Mouse (Mus musculus) layer of hippocampus, adult 8-10 months (tissue): ENCODE measurements at regions not wholly inside any gene's neighbourhood (a gene's known extent, or its start where the extent isn't known, plus 50 kb on each side); places are given as distances from the start of the nearest gene placed in this dataset.

Source experiments
- DNase-seq, 2 experiments: peaks; one replicate each; pipeline ENCODE4 v3.0.0; 2022; ENCODE audit warnings: low spot score in 2 of 2

DNA sequence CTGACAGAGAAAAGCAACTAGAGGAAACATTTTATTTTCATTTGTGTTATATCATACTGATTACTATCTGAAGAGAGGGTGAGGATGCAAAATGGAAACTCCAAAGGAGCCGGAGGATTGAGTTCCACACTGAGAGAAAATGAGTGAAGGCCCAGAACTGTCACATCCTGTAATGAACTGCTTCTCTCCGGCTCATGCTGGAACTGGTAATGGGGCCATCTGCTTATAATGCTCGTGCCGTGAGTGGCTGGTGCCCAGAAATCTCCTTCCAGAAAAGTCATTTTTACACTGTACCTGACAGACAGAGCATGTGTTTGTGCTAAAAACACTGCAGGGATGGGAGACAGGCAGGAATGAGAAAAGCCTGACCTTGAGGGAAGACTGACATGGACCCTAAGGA lies 483.5 kb upstream of the Pkdcc start:
- peak; percentile 7 to 13 for DNase-seq

DNA sequence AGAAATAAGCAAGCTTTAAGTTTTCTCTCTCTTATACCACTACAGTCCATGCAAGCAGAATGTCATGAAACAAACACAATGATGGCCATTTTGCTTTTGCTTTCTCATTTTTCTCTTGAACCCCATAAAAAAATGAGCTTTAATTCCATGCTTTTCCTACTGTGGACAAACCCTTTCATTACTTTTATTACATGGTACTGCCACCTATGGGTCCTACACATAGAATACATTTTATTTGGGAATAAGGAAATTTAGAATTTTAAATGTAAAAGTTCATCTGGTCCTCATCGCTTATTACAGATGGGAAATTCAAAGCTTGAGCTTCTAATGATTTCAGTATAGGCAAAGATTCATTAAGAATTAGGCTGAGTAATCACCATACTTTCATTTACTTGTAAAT lies 472.6 kb upstream of the Pkdcc start:
- DNase-seq: no peak

DNA sequence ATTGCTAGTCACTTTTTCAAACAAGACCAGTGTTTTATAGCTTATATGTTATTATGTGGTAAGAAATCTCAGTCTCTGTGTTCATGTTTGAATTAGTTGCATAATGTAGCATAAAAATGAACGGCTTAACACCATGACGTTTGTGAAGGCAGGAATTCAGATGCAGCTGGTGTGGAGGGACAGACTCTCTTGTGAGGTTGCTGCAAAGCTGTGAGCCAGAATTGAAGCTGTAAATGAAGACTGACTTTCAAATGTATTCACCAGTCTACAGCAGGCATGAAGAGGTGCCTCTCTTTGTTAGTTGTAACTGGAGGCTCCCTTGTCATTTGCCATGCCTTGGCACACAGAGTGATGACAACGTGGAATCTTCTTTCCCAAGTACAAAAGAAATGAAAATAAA lies 457.7 kb upstream of the Pkdcc start:
- peak in 1 of 2 experiments; percentile 5 for DNase-seq

DNA sequence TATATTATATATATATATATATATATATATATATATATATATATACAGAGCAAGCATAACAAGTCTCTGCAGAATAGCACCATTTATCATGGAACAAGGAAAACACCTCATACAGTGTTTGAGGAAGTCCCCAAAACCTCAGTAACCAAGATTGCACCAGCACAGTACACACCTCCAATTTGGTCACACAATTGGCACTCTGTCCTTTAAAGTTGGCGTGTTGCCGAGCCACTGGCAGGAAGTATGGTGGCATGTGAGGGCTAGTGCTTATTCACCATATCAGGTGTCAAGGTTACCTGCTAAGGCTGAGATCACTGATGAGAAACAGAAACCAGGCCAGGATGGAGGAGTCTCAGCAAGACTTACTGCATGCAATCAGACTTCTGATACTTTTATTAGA lies 436.0 kb upstream of the Pkdcc start:
- no peak for DNase-seq

DNA sequence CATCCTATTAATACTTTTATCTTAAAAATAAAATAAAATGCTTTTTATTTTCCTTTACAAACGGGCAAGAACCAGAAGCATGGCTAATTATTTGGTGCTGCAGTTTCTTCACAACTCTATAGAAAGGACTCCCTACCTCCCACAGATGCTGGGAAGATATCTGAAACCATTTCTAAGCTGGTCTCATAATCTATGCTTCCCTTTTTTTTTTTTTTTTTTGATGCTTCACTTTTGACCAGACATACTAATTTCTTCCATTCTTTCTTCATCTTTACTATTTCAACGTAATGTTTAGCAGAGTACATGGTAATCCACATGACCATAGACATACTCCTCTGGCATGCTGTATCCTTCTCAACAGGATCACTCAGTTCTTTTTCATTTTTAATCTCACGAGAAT lies 393.0 kb upstream of the Pkdcc start:
- no peak for DNase-seq

DNA sequence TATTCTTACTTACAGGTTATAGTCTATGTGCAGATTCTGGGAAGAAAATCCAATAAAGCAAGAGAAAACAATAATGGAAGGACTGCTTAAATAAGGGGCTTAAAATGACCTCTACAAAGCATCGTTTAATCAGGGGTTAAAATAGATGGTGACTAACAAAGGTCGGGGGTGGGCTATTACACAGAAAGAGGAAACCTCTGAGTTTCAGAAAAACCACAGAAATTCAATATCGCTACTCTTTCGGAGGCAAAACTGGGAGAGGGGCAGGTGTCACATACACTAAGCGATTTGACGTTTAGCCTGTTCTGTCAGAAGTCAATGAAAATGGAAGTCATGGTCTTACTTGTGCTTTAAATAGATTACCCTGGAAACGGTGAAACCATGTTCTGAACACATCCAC lies 391.0 kb upstream of the Pkdcc start:
- no peak for DNase-seq

DNA sequence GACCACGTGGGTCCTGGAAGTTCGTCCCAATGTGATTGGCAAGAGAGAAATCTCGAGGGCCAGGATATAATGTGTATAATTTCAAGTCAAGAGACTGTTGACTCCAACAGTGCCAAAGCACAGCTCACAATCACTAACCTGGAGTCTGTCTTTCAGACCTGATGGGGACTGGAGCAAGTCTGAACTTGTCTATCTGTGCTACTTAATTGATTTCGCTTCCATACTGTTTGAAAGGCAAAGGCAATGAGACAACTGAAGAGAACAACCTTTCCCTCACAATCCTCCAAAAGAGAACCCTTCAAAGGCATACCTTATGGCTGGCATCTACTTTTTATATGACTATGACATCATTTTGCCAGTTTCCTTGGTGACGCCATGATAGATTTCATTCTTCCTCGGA lies 390.5 kb upstream of the Pkdcc start:
- DNase-seq: no peak

DNA sequence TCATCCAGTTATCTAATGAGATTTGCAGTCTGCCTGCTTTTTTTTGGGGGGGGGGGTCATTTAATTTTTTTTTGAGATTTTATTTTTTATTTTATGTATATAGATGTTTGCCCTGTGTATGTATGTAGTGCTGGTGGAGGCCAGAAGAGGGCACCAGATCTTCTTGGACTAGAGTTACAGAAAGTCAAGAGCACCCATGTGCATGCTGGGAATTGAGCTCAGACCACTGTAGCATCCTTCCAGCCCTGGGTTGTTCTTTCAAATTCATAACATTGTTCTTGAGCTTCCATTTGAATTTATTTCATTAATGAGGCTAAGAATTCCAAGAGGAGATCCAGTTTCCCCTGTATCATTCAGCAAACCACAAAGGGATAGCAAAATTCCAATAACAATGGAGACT lies 387.9 kb upstream of the Pkdcc start:
- DNase-seq: no peak

DNA sequence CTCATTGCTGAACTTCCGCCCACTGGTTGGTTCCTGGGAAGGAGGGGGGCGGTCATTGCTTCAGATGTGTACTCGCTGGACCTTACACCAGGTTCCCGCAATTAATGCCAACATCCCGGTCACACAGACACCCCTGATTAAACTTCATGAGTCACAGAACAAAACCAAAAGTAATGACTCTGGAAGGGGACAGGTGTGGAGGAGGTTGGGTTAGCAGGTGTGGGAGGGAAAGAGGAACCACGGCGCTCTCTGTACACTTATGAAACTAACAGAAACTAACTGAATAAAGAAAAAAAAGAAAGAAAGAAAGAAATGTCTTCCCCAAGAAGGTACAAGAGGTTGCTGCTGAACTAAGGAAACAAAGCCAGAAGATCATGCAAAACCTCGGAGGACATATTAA lies 387.3 kb upstream of the Pkdcc start:
- no peak for DNase-seq

DNA sequence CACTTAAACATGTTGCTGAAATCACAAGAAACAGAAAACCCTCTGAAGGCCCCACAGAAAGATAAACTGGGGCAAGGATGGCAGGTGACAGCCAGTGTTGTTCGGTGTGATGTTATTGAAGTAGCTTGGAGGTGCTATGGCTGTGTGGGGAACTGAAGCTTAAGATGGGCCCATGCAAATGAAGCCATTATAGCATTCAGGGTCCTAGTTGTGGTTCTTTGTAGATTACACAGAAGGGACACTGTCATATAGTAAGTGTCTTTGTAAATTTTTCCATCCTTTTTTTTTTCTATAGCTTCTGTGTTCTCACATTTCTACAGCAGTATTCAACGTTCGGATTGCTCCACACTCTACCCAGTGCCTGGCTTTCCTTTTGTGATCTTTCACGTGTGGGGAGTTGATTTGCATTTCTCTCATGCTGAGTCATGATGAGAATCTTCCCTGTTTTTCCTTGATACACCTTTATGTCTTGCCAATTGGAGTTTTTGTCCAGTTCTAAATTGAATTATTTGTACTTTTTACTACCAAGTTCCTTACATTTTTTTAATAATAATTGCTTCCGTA lies 386.6 kb upstream of the Pkdcc start:
- no peak for DNase-seq

DNA sequence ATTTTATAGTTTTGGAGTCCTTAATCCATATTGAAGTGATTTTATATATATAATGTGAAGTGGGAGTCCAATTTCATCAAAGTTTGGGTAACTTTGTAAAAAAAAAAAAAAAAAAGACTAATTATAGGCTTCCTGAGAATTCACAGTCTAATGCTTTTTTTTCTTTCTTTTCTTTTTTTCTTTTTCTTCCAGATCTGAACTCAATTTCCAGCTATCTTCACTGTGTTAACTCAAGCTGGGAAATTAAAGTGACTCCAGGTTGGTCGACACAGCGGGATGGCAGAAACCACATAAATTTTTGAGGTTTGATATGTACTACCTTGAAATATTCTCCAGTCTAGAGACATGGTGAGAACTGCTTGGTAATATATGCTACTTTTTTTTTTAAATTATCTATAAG lies 385.7 kb upstream of the Pkdcc start:
- no peak for DNase-seq

DNA sequence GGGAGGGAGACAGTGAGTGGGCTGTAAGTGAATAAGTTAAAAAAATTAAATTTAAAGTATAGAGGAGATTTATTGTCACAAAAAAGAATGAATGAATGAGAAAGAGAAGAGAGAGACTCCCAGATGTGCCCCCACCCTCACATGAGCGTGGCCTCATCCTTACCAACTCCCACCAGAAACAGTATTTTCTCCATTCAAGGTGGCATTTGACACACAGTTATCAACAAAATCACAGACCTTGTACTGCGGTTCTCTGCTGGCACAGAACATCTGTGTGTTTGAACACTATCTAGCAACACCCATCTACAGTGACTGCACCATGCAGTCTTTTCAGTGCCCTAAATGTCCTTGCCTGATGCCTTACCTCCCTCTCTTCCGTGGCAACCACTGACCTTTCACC lies 380.9 kb upstream of the Pkdcc start:
- no peak for DNase-seq

DNA sequence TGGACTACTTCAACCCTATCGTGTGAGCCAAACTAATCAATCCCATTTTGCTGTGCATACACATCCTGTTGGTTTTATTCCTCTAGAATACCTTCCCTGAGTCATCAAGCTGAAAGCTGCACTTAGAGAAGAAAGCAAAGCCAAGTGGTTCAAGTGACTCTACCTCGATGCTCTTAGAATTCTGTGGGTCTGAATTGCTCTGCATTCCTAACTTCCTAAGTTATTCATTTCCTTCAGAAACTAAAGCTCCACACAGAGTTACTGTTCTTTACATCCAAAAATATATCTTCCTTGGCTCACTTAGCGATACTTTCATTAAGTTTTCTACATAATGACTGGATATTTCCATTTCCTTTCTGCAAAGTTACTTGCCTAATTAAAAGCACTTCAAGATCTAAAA lies 379.0 kb upstream of the Pkdcc start:
- no peak for DNase-seq

DNA sequence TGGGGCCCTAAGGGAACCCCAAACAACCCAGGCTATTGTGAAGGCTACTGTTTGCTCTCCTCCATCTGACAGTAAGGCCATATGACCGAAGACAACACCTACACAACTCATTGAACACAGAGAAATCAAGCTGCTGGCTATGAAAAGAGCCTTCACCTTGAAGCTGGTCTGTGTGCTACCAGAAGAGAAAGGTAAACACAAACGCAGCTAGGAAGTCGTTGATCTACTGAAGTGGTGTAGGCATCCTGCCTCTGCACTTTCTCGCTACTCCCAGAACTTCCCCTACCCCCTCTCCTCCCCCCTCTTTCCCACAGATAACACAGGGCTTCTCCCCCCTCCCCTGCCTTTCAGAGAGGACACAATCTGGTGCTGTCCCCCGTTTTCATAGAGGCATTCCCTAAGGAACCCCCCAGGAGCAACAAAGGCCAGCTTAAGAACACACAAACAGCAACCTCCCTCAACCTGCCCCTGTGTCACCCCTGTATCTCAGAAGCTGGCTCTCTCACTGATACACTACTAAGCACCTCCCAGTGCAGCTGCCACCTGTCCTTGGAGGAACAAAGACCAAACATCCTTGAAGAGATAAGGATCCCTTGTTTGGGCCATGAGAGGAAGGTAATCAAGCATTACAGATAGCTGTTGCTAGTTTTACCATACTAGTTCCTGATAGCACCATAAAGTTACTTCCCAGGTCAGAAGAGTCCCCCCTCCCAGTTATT lies 368.2 kb upstream of the Pkdcc start:
- DNase-seq: no peak

DNA sequence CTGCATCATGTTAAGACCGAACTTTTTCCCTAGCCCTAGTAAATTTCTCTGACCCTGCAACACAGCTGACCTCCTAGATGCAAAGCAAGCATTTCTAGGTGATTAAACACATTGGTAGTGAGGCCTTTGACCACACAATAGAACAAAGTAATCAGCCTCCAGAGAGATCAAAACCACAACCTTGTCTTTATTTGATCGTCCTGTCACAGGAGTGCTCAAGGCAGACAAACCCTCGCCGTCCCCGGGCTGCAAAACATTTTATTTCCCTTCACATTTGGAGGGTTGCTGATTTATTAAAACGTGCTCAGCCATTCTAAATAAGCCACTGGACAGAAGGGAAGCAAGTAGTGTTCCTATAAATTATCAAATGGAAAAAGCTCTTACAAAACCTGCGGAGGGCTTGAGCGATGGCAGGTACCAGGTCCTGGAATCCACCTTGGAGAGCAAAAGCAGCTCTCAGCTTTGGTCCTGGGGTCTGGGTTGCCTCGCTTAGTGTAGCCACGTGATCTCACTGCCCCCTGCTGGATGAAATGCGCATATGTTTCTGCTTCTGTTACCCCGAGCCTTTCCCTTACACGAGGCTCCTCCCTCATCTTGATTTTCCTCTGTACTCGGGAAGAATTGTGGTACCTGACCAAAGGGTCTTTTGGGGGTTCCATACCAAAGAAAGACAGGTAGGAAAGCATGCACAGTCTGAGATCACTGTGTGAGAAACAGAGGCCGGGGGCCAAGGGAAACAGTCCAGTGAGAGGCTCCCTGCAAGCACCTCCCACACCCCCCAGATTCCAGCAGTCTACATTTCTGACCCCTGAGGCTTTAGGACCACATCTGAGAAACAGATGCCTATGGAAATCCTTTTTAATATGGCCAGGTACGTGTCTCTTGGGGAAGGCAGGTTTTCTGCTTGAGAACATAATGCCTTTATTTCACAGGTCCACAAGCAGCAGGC lies 357.6 kb upstream of the Pkdcc start:
- DNase-seq: peak; percentile 60 to 84

DNA sequence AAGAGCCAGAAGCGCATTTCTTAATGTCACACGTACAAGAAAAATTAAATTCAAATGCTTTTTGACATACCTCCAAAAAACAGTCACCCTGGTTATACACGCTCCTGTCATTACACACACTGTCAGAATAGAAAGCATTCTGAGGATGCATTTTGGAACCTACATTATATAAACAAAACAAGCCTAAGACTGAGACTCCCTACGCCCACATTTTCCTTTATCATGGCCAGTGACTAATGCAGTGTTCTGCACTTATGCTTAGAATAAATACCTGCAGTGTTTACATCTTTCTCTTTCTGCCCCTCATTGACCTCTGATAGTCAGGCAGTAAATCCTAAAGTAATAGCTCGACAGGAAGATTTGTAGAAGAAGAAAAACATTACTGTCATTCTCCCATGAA lies 354.7 kb upstream of the Pkdcc start:
- DNase-seq: no peak

DNA sequence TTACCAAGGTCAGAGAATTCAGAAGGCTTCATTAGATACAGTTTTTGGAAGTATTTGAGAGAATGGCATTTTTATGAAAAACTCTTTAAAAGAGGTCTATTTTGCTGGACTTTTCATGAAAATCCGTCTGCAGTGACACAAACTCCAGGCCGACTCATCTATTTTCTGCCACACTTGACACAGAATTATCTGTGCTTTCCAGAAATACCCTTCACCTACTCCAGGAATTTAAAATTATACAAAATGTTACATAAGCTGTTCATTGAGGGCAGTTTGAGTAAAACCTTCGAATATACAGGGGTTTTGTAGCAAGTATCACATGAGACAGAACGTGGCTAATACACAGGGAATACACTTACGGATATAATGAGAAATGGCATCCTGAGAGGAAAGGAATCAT lies 354.1 kb upstream of the Pkdcc start:
- no peak for DNase-seq

DNA sequence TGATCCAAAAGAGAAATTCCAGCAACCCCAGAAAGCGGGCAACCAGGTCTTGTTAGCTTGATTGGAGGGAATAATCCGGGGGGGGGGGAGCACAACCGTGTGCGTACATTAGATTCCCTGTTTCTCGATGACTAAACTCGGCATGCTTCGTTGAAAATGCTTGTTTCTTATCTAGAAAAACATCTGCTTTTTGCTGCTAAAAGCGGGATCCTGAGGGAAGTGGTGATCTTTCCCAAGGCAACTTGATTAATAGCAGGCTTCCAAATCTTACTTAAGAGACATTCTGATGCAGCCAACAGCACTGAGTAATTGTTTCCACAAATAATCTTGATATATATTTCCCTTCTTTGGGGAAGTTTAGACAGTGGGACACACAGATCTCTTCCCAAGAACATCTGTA lies 338.0 kb upstream of the Pkdcc start:
- DNase-seq: no peak

DNA sequence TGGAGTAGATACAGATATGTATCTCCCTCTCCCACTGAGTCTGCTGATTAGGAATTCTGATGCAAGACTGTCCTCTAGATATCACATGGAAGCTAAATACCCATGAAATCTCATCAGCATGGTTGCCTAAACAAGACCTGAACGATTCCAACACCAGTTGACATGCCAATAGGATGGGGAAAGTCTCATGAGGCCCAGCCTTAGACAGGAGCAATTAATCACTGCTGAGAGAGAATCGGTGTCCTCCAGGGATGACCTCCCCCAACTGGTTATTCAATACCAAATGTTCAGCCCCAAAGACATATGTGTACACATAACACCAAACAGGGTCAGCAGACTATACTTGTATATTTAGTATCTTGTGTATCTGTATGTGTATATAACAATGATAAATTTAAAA lies 314.5 kb upstream of the Pkdcc start:
- DNase-seq: no peak

DNA sequence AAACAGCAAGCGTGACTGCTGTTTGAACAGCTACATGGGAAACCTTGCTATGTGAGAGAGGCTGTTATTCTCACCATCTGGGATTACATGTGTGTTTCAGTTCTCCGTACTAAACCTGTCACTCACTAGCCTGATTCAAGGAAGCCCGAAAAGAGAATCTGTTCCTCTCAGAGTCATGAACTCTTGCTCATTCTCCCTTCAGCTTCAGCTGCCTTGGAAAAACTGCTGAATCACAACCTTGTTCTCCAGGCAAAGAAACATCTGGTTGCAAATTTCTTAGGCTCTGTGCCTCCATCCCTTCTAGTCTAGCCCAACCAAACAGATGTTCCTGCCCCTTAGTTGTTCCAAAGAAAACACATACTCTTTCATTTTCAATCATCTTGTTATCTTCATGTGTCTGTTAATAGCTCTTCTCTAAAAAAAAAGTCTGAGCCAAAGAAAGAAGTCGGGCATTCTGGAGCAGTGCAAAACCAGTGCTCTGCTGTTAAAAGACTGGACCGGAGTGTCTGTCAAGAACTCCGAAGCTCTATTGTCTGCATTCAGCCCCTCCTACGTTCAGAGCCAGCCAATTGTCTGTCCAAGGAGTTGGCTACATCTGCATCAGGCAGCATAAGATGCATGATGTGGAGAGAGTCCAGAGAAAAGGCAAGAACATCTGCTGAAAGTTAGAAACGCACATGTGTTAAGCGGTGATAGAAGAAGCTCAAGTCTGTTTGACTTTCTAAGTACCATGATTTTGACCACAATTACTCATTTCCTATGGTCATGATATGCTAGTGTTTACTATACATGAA lies 313.8 kb upstream of the Pkdcc start:
- no peak for DNase-seq

DNA sequence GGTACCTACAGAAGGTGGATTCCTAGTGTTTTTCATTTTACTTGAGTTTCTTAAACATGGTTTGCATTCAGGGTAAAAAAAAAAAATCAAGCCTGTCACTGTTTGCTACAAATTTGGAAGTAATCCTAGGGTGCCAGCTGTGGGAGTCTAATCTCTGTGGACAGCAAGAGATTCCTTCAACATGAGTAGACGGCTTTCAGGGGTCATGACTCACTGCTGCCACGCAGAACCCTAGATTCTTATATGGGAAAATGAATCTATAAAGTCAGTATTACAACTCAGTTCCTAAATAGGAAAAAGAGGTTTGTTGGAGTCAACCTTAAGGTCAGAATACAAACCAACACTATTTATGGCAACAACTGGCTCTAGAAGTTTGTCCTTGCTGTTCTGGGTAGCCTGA lies 310.1 kb upstream of the Pkdcc start:
- no peak for DNase-seq

DNA sequence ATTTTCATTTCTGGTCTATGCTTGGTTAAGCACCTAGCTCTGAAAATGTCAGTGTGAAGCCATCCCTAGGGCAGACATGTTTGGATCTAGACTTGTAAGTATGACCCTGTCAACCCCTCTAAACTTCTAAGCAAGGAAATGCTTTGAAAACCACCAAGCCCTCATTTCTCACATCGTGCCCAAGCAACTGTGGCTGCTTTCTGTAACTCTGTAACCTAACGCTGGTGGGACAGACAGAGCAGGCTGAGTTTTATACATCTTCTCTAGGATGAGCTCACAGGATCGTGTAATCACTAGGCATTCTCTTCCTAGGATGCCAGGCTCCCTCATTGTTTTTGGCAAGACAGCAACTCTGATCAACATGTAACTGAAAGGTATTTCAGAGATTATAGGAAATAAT lies 309.6 kb upstream of the Pkdcc start:
- DNase-seq: no peak
